Mouse (Mus musculus): ENCODE measurements around the gene Abhd6. TPM values are rescaled to one million over a fixed set of nuclear protein-coding genes. Genes with fewer than 3 reads are reported as not detected.

Abhd6 gene
- total and polyA plus RNA-seq, 3 experiments = not detected

GRCm38 (mm10) chr14:7992158-7992557 lies 10.5 kb upstream of the Abhd6 start:
- no peak overlapping the region for H3K4me3 ChIP-seq (ENCODE audit: control insufficient read depth in 1 of 2, insufficient read depth in 1 of 2, low read depth in 2 of 2, low read length in 2 of 2)
- no peak overlapping the region for H3K9ac ChIP-seq (ENCODE audit: control insufficient read depth, low read depth, low read length, poor library complexity, severe bottlenecking)
- H3K4me1 ChIP-seq (ENCODE audit: control insufficient read depth in 1 of 2, insufficient read depth in 2 of 2, low read length in 2 of 2) = no peaks in the 10 kb centered on the region
- H3K36me3 ChIP-seq (ENCODE audit: control insufficient read depth in 1 of 2, insufficient read depth in 2 of 2, low read length in 2 of 2) = no peaks in the 10 kb centered on the region
- TF ChIP-seq MYB (IDR thresholded peaks at IDR 0.05; ENCODE audit: low read depth, low read length) = no peak
- H3K79me2 ChIP-seq (ENCODE audit: control insufficient read depth, insufficient read depth, low read length, poor library complexity) = no peaks in the 10 kb centered on the region
- no peak overlapping the region for H3K27ac ChIP-seq (ENCODE audit: control insufficient read depth, low read depth, low read length)
- no peaks in the 10 kb centered on the region for H3K27me3 ChIP-seq (ENCODE audit: control insufficient read depth in 1 of 2, insufficient read depth in 2 of 2, low read length in 2 of 2)
- DNase-seq (ENCODE audit: low read depth, low spot score) = no peak
- H3K9me3 ChIP-seq (replicated peaks; ENCODE audit: insufficient read depth, low read length) = no peaks in the 10 kb centered on the region

GRCm38 (mm10) chr14:7994271-7994767 lies 8.4 kb upstream of the Abhd6 start, which contains the start of gene Dnase1l3:
Gene Dnase1l3, minus strand, starts transcription at chr14:7994573.
- no peaks in the 10 kb centered on the region for H3K27me3 ChIP-seq (ENCODE audit: control insufficient read depth in 1 of 2, insufficient read depth in 2 of 2, low read length in 2 of 2)
- no peaks in the 10 kb centered on the region for H3K9me3 ChIP-seq (replicated peaks; ENCODE audit: insufficient read depth, low read length)
- H3K4me3 ChIP-seq (ENCODE audit: control insufficient read depth in 1 of 2, insufficient read depth in 1 of 2, low read depth in 2 of 2, low read length in 2 of 2) = no peak within 1 kb of the TSS
- no peak within 1 kb of the TSS for H3K9ac ChIP-seq (ENCODE audit: control insufficient read depth, low read depth, low read length, poor library complexity, severe bottlenecking)
- H3K27ac ChIP-seq (ENCODE audit: control insufficient read depth, low read depth, low read length) = no peak within 1 kb of the TSS
- no peaks in the 10 kb centered on the region for H3K4me1 ChIP-seq (ENCODE audit: control insufficient read depth in 1 of 2, insufficient read depth in 2 of 2, low read length in 2 of 2)
- H3K36me3 ChIP-seq (ENCODE audit: control insufficient read depth in 1 of 2, insufficient read depth in 2 of 2, low read length in 2 of 2) = no peaks in the 10 kb centered on the region
- no peak for DNase-seq (ENCODE audit: low read depth, low spot score)
- no peaks in the 10 kb centered on the region for H3K79me2 ChIP-seq (ENCODE audit: control insufficient read depth, insufficient read depth, low read length, poor library complexity)
- TF ChIP-seq CTCF (IDR thresholded peaks at IDR 0.05 in 2 of 3, conservative IDR thresholded peaks at IDR 0.05 in 1 of 3; ENCODE audit: control insufficient read depth in 1 of 3, insufficient read depth in 1 of 3, low read depth in 2 of 3, low read length in 3 of 3, poor library complexity in 1 of 3, severe bottlenecking in 1 of 3) = peak in 2 of 3 experiments; percentile 19 to 32; a peak in 3 of 6 replicates
- TF ChIP-seq MEF2A (IDR thresholded peaks at IDR 0.05; ENCODE audit: extremely low read depth, insufficient replicate concordance, low read depth, low read length, poor library complexity, severe bottlenecking) = no peak
- 0 out of 2 replicates have a peak, but pooled peaks have one; percentile 11 for TF ChIP-seq SMC3 (IDR thresholded peaks at IDR 0.05; ENCODE audit: low read depth, low read length)

- H3K4me3 ChIP-seq (ENCODE audit: control insufficient read depth in 1 of 2, insufficient read depth in 1 of 2, low read depth in 2 of 2, low read length in 2 of 2) = no peak overlapping the region
- DNase-seq (ENCODE audit: low read depth, low spot score) = peak; percentile 73
- TF ChIP-seq SMC3 (IDR thresholded peaks at IDR 0.05; ENCODE audit: low read depth, low read length) (peak; percentile 66), RAD21 (IDR thresholded peaks at IDR 0.05; ENCODE audit: low read depth, low read length) (peak; percentile 31), CTCF (IDR thresholded peaks at IDR 0.05 in 2 of 3, conservative IDR thresholded peaks at IDR 0.05 in 1 of 3; ENCODE audit: control insufficient read depth in 1 of 3, insufficient read depth in 1 of 3, low read depth in 2 of 3, low read length in 3 of 3, poor library complexity in 1 of 3, severe bottlenecking in 1 of 3) (peak; percentile 73 to 91 (median 79)), MAZ (IDR thresholded peaks at IDR 0.05; ENCODE audit: low read depth, low read length) (no peak)
- no peaks in the 10 kb centered on the region for H3K79me2 ChIP-seq (ENCODE audit: control insufficient read depth, insufficient read depth, low read length, poor library complexity)
- H3K27ac ChIP-seq (ENCODE audit: control insufficient read depth, low read depth, low read length) = no peak overlapping the region
- H3K36me3 ChIP-seq (ENCODE audit: control insufficient read depth in 1 of 2, insufficient read depth in 2 of 2, low read length in 2 of 2) = no peaks in the 10 kb centered on the region
- no peaks in the 10 kb centered on the region for H3K4me1 ChIP-seq (ENCODE audit: control insufficient read depth in 1 of 2, insufficient read depth in 2 of 2, low read length in 2 of 2)
- H3K9ac ChIP-seq (ENCODE audit: control insufficient read depth, low read depth, low read length, poor library complexity, severe bottlenecking) = no peak overlapping the region
- H3K9me3 ChIP-seq (replicated peaks; ENCODE audit: insufficient read depth, low read length) = no peaks in the 10 kb centered on the region
- H3K27me3 ChIP-seq (ENCODE audit: control insufficient read depth in 1 of 2, insufficient read depth in 2 of 2, low read length in 2 of 2) = no peaks in the 10 kb centered on the region; a peak in 1 of 4 replicates
Observed at GRCm38 (mm10) chr14:7997255-7997696, 5.4 kb upstream of the Abhd6 start.

GRCm38 (mm10) chr14:7999030-7999429 lies 3.7 kb upstream of the Abhd6 start:
- no peak for DNase-seq (ENCODE audit: low read depth, low spot score)
- Histone ChIP-seq H3K27me3 (ENCODE audit: control insufficient read depth in 1 of 2, insufficient read depth in 2 of 2, low read length in 2 of 2) (no peaks in the 10 kb centered on the region; a peak in 1 of 4 replicates), H3K36me3 (ENCODE audit: control insufficient read depth in 1 of 2, insufficient read depth in 2 of 2, low read length in 2 of 2) (no peaks in the 10 kb centered on the region), H3K79me2 (ENCODE audit: control insufficient read depth, insufficient read depth, low read length, poor library complexity) (no peaks in the 10 kb centered on the region), H3K9me3 (replicated peaks; ENCODE audit: insufficient read depth, low read length) (no peaks in the 10 kb centered on the region), H3K27ac (ENCODE audit: control insufficient read depth, low read depth, low read length) (no peak overlapping the region), H3K4me3 (ENCODE audit: control insufficient read depth in 1 of 2, insufficient read depth in 1 of 2, low read depth in 2 of 2, low read length in 2 of 2) (no peak overlapping the region), H3K9ac (ENCODE audit: control insufficient read depth, low read depth, low read length, poor library complexity, severe bottlenecking) (no peak overlapping the region), H3K4me1 (ENCODE audit: control insufficient read depth in 1 of 2, insufficient read depth in 2 of 2, low read length in 2 of 2) (no peaks in the 10 kb centered on the region)
- TF ChIP-seq TBP (IDR thresholded peaks at IDR 0.05; ENCODE audit: low read depth, low read length) (no peak), SMC3 (IDR thresholded peaks at IDR 0.05; ENCODE audit: low read depth, low read length) (no peak), ZKSCAN1 (IDR thresholded peaks at IDR 0.05; ENCODE audit: low read depth, low read length) (no peak), HCFC1 (IDR thresholded peaks at IDR 0.05; ENCODE audit: low read depth, low read length) (no peak), MYC (IDR thresholded peaks at IDR 0.05; ENCODE audit: low read depth, low read length) (no peak), MYB (IDR thresholded peaks at IDR 0.05; ENCODE audit: low read depth, low read length) (no peak), JUND (IDR thresholded peaks at IDR 0.05; ENCODE audit: low read depth, low read length) (no peak), MAZ (IDR thresholded peaks at IDR 0.05; ENCODE audit: low read depth, low read length) (no peak), USF2 (IDR thresholded peaks at IDR 0.05; ENCODE audit: borderline replicate concordance in 1 of 2, insufficient read depth in 1 of 2, low read depth in 1 of 2, low read length in 2 of 2) (no peak), POLR2A (IDR thresholded peaks at IDR 0.05; ENCODE audit: control insufficient read depth in 1 of 2, insufficient read depth in 1 of 2, low read depth in 1 of 2, low read length in 2 of 2, poor library complexity in 1 of 2) (no peak), MAFK (IDR thresholded peaks at IDR 0.05; ENCODE audit: borderline replicate concordance, low read depth, low read length) (no peak)
